Mouse (Mus musculus) forebrain, embryonic 11.5 days (tissue): ENCODE measurements around the gene Raph1. TPM values are rescaled to one million over a fixed set of nuclear protein-coding genes. Genes with fewer than 3 reads are reported as not detected.

Experiments
- ATAC-seq: fragments of 200-750 bp; cut with Nextera tagmentation; replicated peaks from 2 replicates; pipeline ENCODE4 v1.8.0; 2017; ENCODE audit warnings: moderate TSS enrichment; ENCODE audit not compliant: low FRiP score
- DNase-seq: peaks from one replicate; pipeline ENCODE4 v3.0.0-alpha.2; 2017; ENCODE audit warnings: low spot score
- H3K27ac ChIP-seq: fragments of 300-500 bp; sonication (generic); 2 replicates; pipeline ENCODE4 v1.5.1; 2014; ENCODE audit warnings: low read depth, low read length
- H3K27me3 ChIP-seq: fragments of 300-500 bp; sonication (generic); 2 replicates; pipeline ENCODE4 v1.6.1; 2014; ENCODE audit warnings: mild to moderate bottlenecking, low read length, mixed read lengths; ENCODE audit not compliant: control insufficient read depth, insufficient read depth
- H3K36me3 ChIP-seq: fragments of 300-500 bp; sonication (generic); 2 replicates; pipeline ENCODE4 v1.6.1; 2014; ENCODE audit warnings: mild to moderate bottlenecking, low read length, moderate library complexity, mixed read lengths; ENCODE audit not compliant: control insufficient read depth, insufficient read depth
- H3K4me1 ChIP-seq: fragments of 300-500 bp; sonication (generic); replicated peaks from 2 replicates; pipeline ENCODE4 v1.6.1; 2014; ENCODE audit warnings: low read length, mixed read lengths; ENCODE audit not compliant: control insufficient read depth, insufficient read depth
- H3K4me2 ChIP-seq: fragments of 300-500 bp; sonication (generic); 2 replicates; pipeline ENCODE4 v1.6.1; 2014; ENCODE audit warnings: low read depth, mild to moderate bottlenecking, low read length, moderate library complexity, mixed read lengths; ENCODE audit not compliant: severe bottlenecking
- H3K4me3 ChIP-seq: fragments of 300-500 bp; sonication (generic); 2 replicates; pipeline ENCODE4 v1.5.1; 2014; ENCODE audit warnings: low read depth, low read length
- H3K9ac ChIP-seq: fragments of 300-500 bp; sonication (generic); 2 replicates; pipeline ENCODE4 v1.6.1; 2014; ENCODE audit warnings: low read length
- H3K9me3 ChIP-seq: fragments of 300-500 bp; sonication (generic); 2 replicates; pipeline ENCODE4 v1.6.1; 2016; ENCODE audit warnings: low read length, mixed read lengths; ENCODE audit not compliant: control insufficient read depth
- WGBS: fragments of 180-500 bp; shearing (Covaris S2); extraction: QIAGEN DNeasy Blood & Tissue Kit; methylation state at CpG from one replicate; pipeline ENCODE4 v1.1.7; 2014; 5-methylcytosine and 5-hydroxymethylcytosine counted together
- polyA plus RNA-seq: library from polyadenylated mRNA; unstranded; fragments of >200 nt; fragmentation: Nextera tagmentation; extraction: Ambion mirVana; gene quantifications from 2 replicates; pipeline ENCODE4 v1.2.1, GENCODE M21; 2014

The Raph1 gene
- polyA plus RNA-seq: 24.0 and 25.1 TPM in 2 replicates

GRCm38 (mm10) chr1:60566631-60567311, at the start of gene Raph1:
Gene Raph1 (minus strand): TSS chr1:60567104.
- no peaks in the 10 kb centered on the region for H3K9me3 ChIP-seq
- H3K4me3 ChIP-seq: peak within 1 kb of the TSS; percentile 93
- H3K9ac ChIP-seq: peak within 1 kb of the TSS; percentile 95
- peak within 1 kb of the TSS; percentile 88 for H3K27ac ChIP-seq
- H3K27me3 ChIP-seq: no peaks in the 10 kb centered on the region
- no peaks in the 10 kb centered on the region for H3K36me3 ChIP-seq
- ATAC-seq: peak; percentile 98
- 0 out of 2 replicates have a peak, but pooled peaks cover 1% of the 10 kb centered on the region for H3K4me1 ChIP-seq
- under 1% methylated on average over 86 of the region's 92 CpGs for WGBS
- H3K4me2 ChIP-seq: peak within 1 kb of the TSS; percentile 86
- DNase-seq: peak; percentile 93

GRCm38 (mm10) chr1:60615703-60616102, 48.8 kb upstream of the Raph1 start:
- Histone ChIP-seq H3K4me3 (no peak overlapping the region), H3K9ac (no peak overlapping the region), H3K27me3 (no peaks in the 10 kb centered on the region), H3K36me3 (no peaks in the 10 kb centered on the region), H3K27ac (no peak overlapping the region), H3K4me2 (no peak overlapping the region), H3K4me1 (no peaks in the 10 kb centered on the region), H3K9me3 (no peaks in the 10 kb centered on the region)
- DNase-seq (no peak), ATAC-seq (no peak)
- 95% methylated on average over 1 of the region's 1 CpGs for WGBS

GRCm38 (mm10) chr1:60614902-60615301, 48.0 kb upstream of the Raph1 start:
- no peak for ATAC-seq
- Histone ChIP-seq H3K4me2 (no peak overlapping the region), H3K9ac (no peak overlapping the region), H3K27ac (no peak overlapping the region), H3K36me3 (no peaks in the 10 kb centered on the region), H3K9me3 (no peaks in the 10 kb centered on the region), H3K4me3 (no peak overlapping the region), H3K4me1 (no peaks in the 10 kb centered on the region), H3K27me3 (no peaks in the 10 kb centered on the region)
- WGBS: 92% methylated on average over 1 of the region's 1 CpGs
- no peak for DNase-seq

GRCm38 (mm10) chr1:60611968-60612367, 45.1 kb upstream of the Raph1 start:
- no peak overlapping the region for H3K27ac ChIP-seq
- no peaks in the 10 kb centered on the region for H3K36me3 ChIP-seq
- H3K4me3 ChIP-seq: no peak overlapping the region
- H3K9ac ChIP-seq: no peak overlapping the region
- H3K4me1 ChIP-seq: no peaks in the 10 kb centered on the region
- 89% methylated on average over 3 of the region's 3 CpGs for WGBS
- no peaks in the 10 kb centered on the region for H3K27me3 ChIP-seq
- no peaks in the 10 kb centered on the region for H3K9me3 ChIP-seq
- no peak for DNase-seq
- ATAC-seq: no peak
- no peak overlapping the region for H3K4me2 ChIP-seq

- DNase-seq: no peak
- H3K9me3 ChIP-seq: no peaks in the 10 kb centered on the region
- no peak overlapping the region for H3K27ac ChIP-seq
- H3K27me3 ChIP-seq: no peaks in the 10 kb centered on the region
- H3K36me3 ChIP-seq: no peaks in the 10 kb centered on the region
- no peak for ATAC-seq
- no peak overlapping the region for H3K4me2 ChIP-seq
- WGBS: 73% methylated on average over 4 of the region's 4 CpGs
- H3K4me3 ChIP-seq: no peak overlapping the region
- no peaks in the 10 kb centered on the region for H3K4me1 ChIP-seq
- no peak overlapping the region for H3K9ac ChIP-seq
Observed at GRCm38 (mm10) chr1:60610631-60611030, 43.7 kb upstream of the Raph1 start.

- no peaks in the 10 kb centered on the region for H3K27me3 ChIP-seq
- no peaks in the 10 kb centered on the region for H3K36me3 ChIP-seq
- no peaks in the 10 kb centered on the region for H3K9me3 ChIP-seq
- no peak overlapping the region for H3K9ac ChIP-seq
- no peak overlapping the region for H3K4me3 ChIP-seq
- no peak overlapping the region for H3K27ac ChIP-seq
- WGBS: 91% methylated on average over 8 of the region's 8 CpGs
- ATAC-seq (no peak), DNase-seq (no peak)
- H3K4me2 ChIP-seq: no peak overlapping the region
- no peaks in the 10 kb centered on the region for H3K4me1 ChIP-seq
Observed at GRCm38 (mm10) chr1:60609011-60609775, 42.3 kb upstream of the Raph1 start.

- DNase-seq (no peak), ATAC-seq (no peak)
- H3K9ac ChIP-seq: no peak overlapping the region
- no peak overlapping the region for H3K4me2 ChIP-seq
- no peak overlapping the region for H3K4me3 ChIP-seq
- no peaks in the 10 kb centered on the region for H3K4me1 ChIP-seq
- no peaks in the 10 kb centered on the region for H3K36me3 ChIP-seq
- H3K27ac ChIP-seq: no peak overlapping the region
- H3K27me3 ChIP-seq: no peaks in the 10 kb centered on the region
- no peaks in the 10 kb centered on the region for H3K9me3 ChIP-seq
- 93% methylated on average over 3 of the region's 3 CpGs for WGBS
Observed at GRCm38 (mm10) chr1:60604481-60605021, 37.6 kb upstream of the Raph1 start.

GRCm38 (mm10) chr1:60600682-60601081, 33.8 kb upstream of the Raph1 start:
- WGBS: 92% methylated on average over 6 of the region's 6 CpGs
- H3K9ac ChIP-seq: no peak overlapping the region
- no peak for DNase-seq
- ATAC-seq: no peak
- no peaks in the 10 kb centered on the region for H3K9me3 ChIP-seq
- no peaks in the 10 kb centered on the region for H3K36me3 ChIP-seq
- H3K4me1 ChIP-seq: no peaks in the 10 kb centered on the region
- no peak overlapping the region for H3K27ac ChIP-seq
- no peak overlapping the region for H3K4me2 ChIP-seq
- H3K4me3 ChIP-seq: no peak overlapping the region
- H3K27me3 ChIP-seq: no peaks in the 10 kb centered on the region
